ENCODE assay signal across 13 mouse cellular contexts in the genomic region with DNA sequence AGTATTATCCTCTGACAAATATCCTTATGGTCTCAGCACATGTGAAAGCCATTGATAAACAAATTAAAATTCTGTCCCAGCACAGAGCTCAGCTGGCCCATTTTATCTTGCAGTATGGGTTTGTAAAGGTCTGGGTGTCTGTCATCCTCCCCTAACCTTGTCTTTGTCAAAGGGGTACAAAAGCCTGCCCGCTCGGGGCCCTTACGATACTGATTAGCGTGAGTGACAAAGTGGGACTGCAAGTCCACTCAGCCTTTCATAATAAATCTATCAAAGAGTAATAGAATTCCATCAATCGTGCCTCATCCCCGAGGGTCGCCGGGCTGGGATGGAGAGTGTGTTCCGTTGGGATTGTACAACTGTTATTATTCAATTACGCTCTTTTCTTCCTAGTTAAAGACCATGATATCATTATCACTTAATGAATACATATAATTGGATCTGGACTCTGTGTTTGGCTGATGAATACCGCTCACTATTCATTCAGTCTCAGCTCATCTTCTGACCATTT.
DNase-seq lines count a peak whose midpoint lies in the region; ATAC-seq and TF ChIP-seq lines count a peak whose summit lies in the region.
"Had no signal": no experiment of that assay in that cellular context is flagged by ENCODE, and none has a peak within 500 bp of the region (broad histone marks: within the 10 kb centered on the region; RNA-seq: fewer than 3 reads in every experiment).

No protein-coding gene starts in this region.

- WGBS in neural tube, embryonic 15.5 days: 15% methylated on average over 11 of the region's 11 CpGs
- WGBS in forebrain, embryonic 10.5 days: 16% methylated on average over 11 of the region's 11 CpGs
- WGBS in hindbrain, embryonic 15.5 days: 14% methylated on average over 11 of the region's 11 CpGs

- no peak overlapping the region for H3K4me3 ChIP-seq in neural tube, embryonic 15.5 days (replicated peaks)
- H3K4me3 ChIP-seq in forebrain, embryonic 10.5 days: peak overlapping the region; percentile 46; the same call in 1 of the 2 replicates
- no peak overlapping the region for H3K4me3 ChIP-seq in hindbrain, embryonic 15.5 days
- H3K4me3 ChIP-seq in layer of hippocampus, adult 2 months: no peak overlapping the region
- H3K4me3 ChIP-seq: embryonic facial prominence, embryonic 12.5 days; heart, embryonic 12.5 days; limb, embryonic 15.5 days had no signal

- H3K4me2 ChIP-seq in neural tube, embryonic 15.5 days: no peak overlapping the region
- H3K4me2 ChIP-seq in hindbrain, embryonic 15.5 days: no peak overlapping the region

- peak; percentile 30 for DNase-seq in neural tube, embryonic 10.5 days (ENCODE audit: extremely low spot score, low spot score)
- peak; percentile 68 for DNase-seq in forebrain, embryonic 10.5 days (ENCODE audit: extremely low spot score, low spot score)
- no peak for DNase-seq in thymus, postnatal 36 days
- DNase-seq in ovary, postnatal 10 days (ENCODE audit: low spot score): no peak
- DNase-seq in layer of hippocampus, adult 2 months (ENCODE audit: low spot score in 2 of 2): no peak
- DNase-seq: adrenal gland, postnatal 14 days; layer of hippocampus, adult 9-11 months had no signal

- H3K9me3 ChIP-seq in neural tube, embryonic 15.5 days (replicated peaks): no peaks in the 10 kb centered on the region
- H3K9me3 ChIP-seq in forebrain, embryonic 10.5 days: no peaks in the 10 kb centered on the region
- H3K9me3 ChIP-seq in hindbrain, embryonic 15.5 days: no peaks in the 10 kb centered on the region
- H3K9me3 ChIP-seq: embryonic facial prominence, embryonic 12.5 days; heart, embryonic 12.5 days; limb, embryonic 15.5 days had no signal

- ATAC-seq in neural tube, embryonic 15.5 days (ENCODE audit: low FRiP score): no peak
- peak; percentile 35; the same call in 1 of the 2 replicates for ATAC-seq in hindbrain, embryonic 15.5 days (ENCODE audit: low FRiP score, low read depth)

- H3K4me1 ChIP-seq in neural tube, embryonic 15.5 days: peaks cover 17% of the 10 kb centered on the region
- H3K4me1 ChIP-seq in forebrain, embryonic 10.5 days: peaks cover 46% of the 10 kb centered on the region
- H3K4me1 ChIP-seq in hindbrain, embryonic 15.5 days (replicated peaks): peaks cover 16% of the 10 kb centered on the region

- H3K27me3 ChIP-seq in neural tube, embryonic 15.5 days (replicated peaks): peaks cover 36% of the 10 kb centered on the region
- H3K27me3 ChIP-seq in forebrain, embryonic 10.5 days (ENCODE audit: poor library complexity, severe bottlenecking): peaks cover 98% of the 10 kb centered on the region
- H3K27me3 ChIP-seq in hindbrain, embryonic 15.5 days: peaks cover 55% of the 10 kb centered on the region

- H3K27ac ChIP-seq in neural tube, embryonic 15.5 days (replicated peaks): no peak overlapping the region
- H3K27ac ChIP-seq in forebrain, embryonic 10.5 days: no peak overlapping the region
- H3K27ac ChIP-seq in hindbrain, embryonic 15.5 days (replicated peaks): no peak overlapping the region
- no peak overlapping the region for H3K27ac ChIP-seq in layer of hippocampus, adult 2 months
- H3K27ac ChIP-seq: embryonic facial prominence, embryonic 12.5 days; limb, embryonic 15.5 days; macrophage had no signal

- TF ChIP-seq CTCF in layer of hippocampus, adult 2 months (conservative IDR thresholded peaks at IDR 0.05): no peak

- H3K36me3 ChIP-seq in neural tube, embryonic 15.5 days: no peaks in the 10 kb centered on the region
- H3K36me3 ChIP-seq in forebrain, embryonic 10.5 days (replicated peaks): no peaks in the 10 kb centered on the region
- no peaks in the 10 kb centered on the region for H3K36me3 ChIP-seq in hindbrain, embryonic 15.5 days
- H3K36me3 ChIP-seq: embryonic facial prominence, embryonic 12.5 days; heart, embryonic 12.5 days; limb, embryonic 15.5 days had no signal

- H3K9ac ChIP-seq in neural tube, embryonic 15.5 days (replicated peaks): no peak overlapping the region
- no peak overlapping the region for H3K9ac ChIP-seq in hindbrain, embryonic 15.5 days
- H3K9ac ChIP-seq: embryonic facial prominence, embryonic 12.5 days; heart, embryonic 12.5 days; limb, embryonic 15.5 days had no signal

Comparison
In these comparisons a context has a peak if more than half of its experiments do, and no peak if none do; other contexts are left out.
1. DNase-seq: peak in neural tube, embryonic 10.5 days (single experiment) and forebrain, embryonic 10.5 days (single experiment); none in thymus, postnatal 36 days (0 of 2), ovary, postnatal 10 days (single experiment) and layer of hippocampus, adult 2 months (0 of 2).